Mouse (Mus musculus): ENCODE data around the gene Anp32a. TPM values are rescaled to one million over a fixed set of nuclear protein-coding genes. Genes with fewer than 3 reads are reported as not detected.
A peak's percentile ranks its signal among the peaks of the same experiment; 100 is the strongest.

The Anp32a gene
- polyA plus RNA-seq, 1 experiment from 2014 or later: 156 TPM

DNA sequence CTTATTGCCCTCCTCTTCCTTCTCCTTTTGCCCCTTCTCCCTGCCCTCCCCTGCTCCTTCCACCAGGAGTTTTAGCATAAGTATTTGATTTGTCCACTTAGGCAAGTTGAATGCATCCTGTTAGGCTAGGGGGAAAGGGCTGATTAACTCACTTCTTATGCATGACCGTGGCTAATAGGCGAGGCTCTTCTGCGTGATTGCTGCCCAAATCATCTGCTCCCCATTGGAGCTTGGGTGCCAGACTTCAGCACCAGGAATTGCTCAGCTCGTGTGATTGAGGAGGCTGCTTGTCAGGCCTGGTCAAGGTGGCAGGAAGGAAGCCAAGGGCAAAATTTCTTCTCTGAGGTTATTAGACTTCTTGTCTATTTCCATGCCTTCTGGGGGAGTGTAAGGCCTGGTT is 19.8 kb downstream of the Anp32a start:
- H3K9ac ChIP-seq: peak overlapping the region; percentile 8; the same call in 1 of the 2 replicates
- H3K9me3 ChIP-seq (replicated peaks): no peaks in the 10 kb centered on the region
- H3K27ac ChIP-seq (ENCODE audit: poor library complexity, severe bottlenecking): peak overlapping the region; percentile 45
- no peak for ATAC-seq (ENCODE audit: insufficient number of reproducible peaks, low FRiP score)
- no peak overlapping the region for H3K4me2 ChIP-seq
- H3K27me3 ChIP-seq (replicated peaks): no peaks in the 10 kb centered on the region
- H3K36me3 ChIP-seq: peaks cover 26% of the 10 kb centered on the region
- WGBS: 46% methylated on average over 4 of the region's 4 CpGs
- peaks cover 94% of the 10 kb centered on the region for H3K4me1 ChIP-seq (replicated peaks)
- H3K4me3 ChIP-seq: no peak overlapping the region

GRCm38 (mm10) chr9:62362835-62363385 is 21.8 kb downstream of the Anp32a start:
- Histone ChIP-seq H3K27ac (ENCODE audit: poor library complexity, severe bottlenecking) (peak overlapping the region; percentile 55), H3K4me1 (replicated peaks) (peaks cover 94% of the 10 kb centered on the region), H3K9me3 (replicated peaks) (no peaks in the 10 kb centered on the region), H3K36me3 (peaks cover 16% of the 10 kb centered on the region), H3K4me2 (peak overlapping the region; percentile 70), H3K27me3 (replicated peaks) (no peaks in the 10 kb centered on the region), H3K4me3 (peak overlapping the region; percentile 30; the same call in 1 of the 2 replicates), H3K9ac (peak overlapping the region; percentile 67; the same call in 1 of the 2 replicates)
- ATAC-seq (ENCODE audit: insufficient number of reproducible peaks, low FRiP score): no peak
- WGBS: 18% methylated on average over 11 of the region's 11 CpGs

DNA sequence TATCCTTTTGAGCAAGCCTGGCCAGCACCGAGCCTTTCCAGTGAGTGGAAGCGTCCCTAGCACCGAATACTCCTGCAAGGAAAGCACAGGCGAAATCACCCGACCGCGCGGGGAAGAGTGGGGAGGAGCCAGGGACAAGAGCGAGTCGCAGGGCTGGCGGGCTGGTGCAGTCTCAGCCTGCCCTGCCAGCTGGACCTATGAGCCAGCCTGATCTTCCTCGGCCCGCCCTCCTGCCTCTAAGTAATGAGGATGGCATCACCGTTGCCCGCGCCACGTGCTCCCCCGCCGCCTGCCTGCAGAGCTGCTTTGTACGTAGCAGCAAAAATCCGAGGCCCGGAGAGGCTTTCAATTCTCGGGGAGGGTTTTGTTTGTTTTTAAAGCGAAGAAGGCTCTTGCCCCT is 22.5 kb downstream of the Anp32a start:
- peak; percentile 76 for ATAC-seq (ENCODE audit: insufficient number of reproducible peaks, low FRiP score)
- WGBS: 3% methylated on average over 24 of the region's 24 CpGs
- H3K27me3 ChIP-seq (replicated peaks): no peaks in the 10 kb centered on the region

GRCm38 (mm10) chr9:62364216-62364615 is 23.1 kb downstream of the Anp32a start:
- Histone ChIP-seq H3K27ac (ENCODE audit: poor library complexity, severe bottlenecking) (0 out of 2 replicates have a peak overlapping the region, but pooled peaks have one; percentile 55), H3K4me3 (peak overlapping the region; percentile 30; the same call in 1 of the 2 replicates), H3K9me3 (replicated peaks) (no peaks in the 10 kb centered on the region), H3K4me2 (peak overlapping the region; percentile 70), H3K36me3 (peaks cover 7% of the 10 kb centered on the region; the same call in 1 of the 2 replicates), H3K27me3 (replicated peaks) (no peaks in the 10 kb centered on the region), H3K9ac (peak overlapping the region; percentile 67), H3K4me1 (replicated peaks) (peaks cover 100% of the 10 kb centered on the region)
- ATAC-seq (ENCODE audit: insufficient number of reproducible peaks, low FRiP score): no peak
- WGBS: 29% methylated on average over 6 of the region's 6 CpGs

More for the DNA sequence above, 22.5 kb downstream of the Anp32a start:
- peak overlapping the region; percentile 70 for H3K4me2 ChIP-seq
- H3K9ac ChIP-seq: peak overlapping the region; percentile 67
- H3K4me1 ChIP-seq (replicated peaks): peaks cover 99% of the 10 kb centered on the region
- peaks cover 12% of the 10 kb centered on the region for H3K36me3 ChIP-seq
- peak overlapping the region; percentile 30 for H3K4me3 ChIP-seq
- peak overlapping the region; percentile 55 for H3K27ac ChIP-seq (ENCODE audit: poor library complexity, severe bottlenecking)
- H3K9me3 ChIP-seq (replicated peaks): no peaks in the 10 kb centered on the region

DNA sequence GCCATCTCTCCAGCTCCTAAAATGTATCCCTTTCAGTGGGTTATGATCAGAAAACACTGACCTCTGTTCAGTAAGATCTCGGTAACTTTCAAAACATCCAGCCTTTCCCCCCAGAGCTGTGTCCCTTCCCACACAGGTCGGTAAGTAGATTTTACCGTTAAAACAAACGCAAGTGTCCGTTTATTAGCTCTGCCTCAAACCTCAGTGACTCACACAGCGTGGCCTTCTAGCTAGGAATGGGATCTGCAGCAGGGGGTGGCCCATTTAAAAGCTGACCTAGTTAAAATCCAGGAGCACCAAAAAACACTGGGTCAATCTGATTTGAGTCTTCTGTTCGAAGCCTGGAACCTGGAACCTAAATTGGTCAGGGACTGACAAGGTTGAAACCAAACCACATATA is 23.7 kb downstream of the Anp32a start:
- Histone ChIP-seq H3K4me3 (no peak overlapping the region), H3K9me3 (replicated peaks) (no peaks in the 10 kb centered on the region), H3K4me2 (no peak overlapping the region), H3K27me3 (replicated peaks) (no peaks in the 10 kb centered on the region), H3K9ac (no peak overlapping the region), H3K36me3 (peaks cover 2% of the 10 kb centered on the region; the same call in 1 of the 2 replicates), H3K4me1 (replicated peaks) (peaks cover 100% of the 10 kb centered on the region), H3K27ac (ENCODE audit: poor library complexity, severe bottlenecking) (no peak overlapping the region)
- 73% methylated on average over 7 of the region's 7 CpGs for WGBS
- no peak for ATAC-seq (ENCODE audit: insufficient number of reproducible peaks, low FRiP score)

DNA sequence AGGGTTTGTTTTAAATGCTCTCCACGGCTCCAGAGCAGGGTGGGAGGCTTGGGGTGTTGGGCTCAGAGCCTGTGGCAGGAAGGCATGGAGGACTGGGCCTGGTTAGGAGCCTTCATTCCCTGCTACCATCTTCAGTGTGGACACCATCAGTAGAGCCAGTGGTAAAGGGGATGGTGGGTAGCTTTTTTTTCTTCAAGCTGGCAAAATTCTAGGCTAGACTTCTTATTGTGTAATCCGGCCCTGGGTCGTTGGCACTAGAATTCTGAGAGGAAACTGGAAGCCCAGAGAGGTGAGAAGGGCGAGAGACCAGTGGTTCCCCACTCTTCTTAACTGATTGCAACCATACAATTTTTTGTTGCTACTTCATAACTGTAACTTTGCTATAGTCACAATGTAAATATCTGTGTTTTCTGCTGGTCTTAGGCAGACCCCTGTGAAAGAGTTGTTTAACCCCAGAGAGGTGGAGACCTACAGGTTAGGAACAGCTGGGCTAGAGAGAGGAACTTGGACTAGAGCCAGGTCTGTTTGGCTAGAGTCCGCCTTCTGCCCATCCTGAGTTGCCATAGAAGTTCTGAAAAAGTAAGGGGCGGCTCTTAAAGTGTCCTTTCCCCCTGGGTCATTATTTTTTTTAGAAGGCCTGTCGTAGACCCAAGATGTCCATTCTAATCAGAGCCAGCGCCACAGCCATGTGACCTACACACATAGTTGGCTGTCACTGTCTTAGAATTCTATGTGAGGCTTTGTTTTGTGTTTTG is 24.4 kb downstream of the Anp32a start:
- H3K4me1 ChIP-seq (replicated peaks): peaks cover 100% of the 10 kb centered on the region
- 68% methylated on average over 8 of the region's 8 CpGs for WGBS
- H3K27ac ChIP-seq (ENCODE audit: poor library complexity, severe bottlenecking): peak overlapping the region; percentile 67; the same call in 1 of the 2 replicates
- no peaks in the 10 kb centered on the region for H3K27me3 ChIP-seq (replicated peaks)
- H3K4me3 ChIP-seq: no peak overlapping the region
- H3K9ac ChIP-seq: no peak overlapping the region
- 0 out of 2 replicates have a peak overlapping the region, but pooled peaks have one; percentile 28 for H3K4me2 ChIP-seq
- ATAC-seq (ENCODE audit: insufficient number of reproducible peaks, low FRiP score): no peak
- H3K36me3 ChIP-seq: no peaks in the 10 kb centered on the region
- H3K9me3 ChIP-seq (replicated peaks): no peaks in the 10 kb centered on the region

- WGBS: 53% methylated on average over 23 of the region's 23 CpGs
- peak overlapping the region; percentile 81 for H3K27ac ChIP-seq (ENCODE audit: poor library complexity, severe bottlenecking)
- H3K27me3 ChIP-seq (replicated peaks): no peaks in the 10 kb centered on the region
- no peak for ATAC-seq (ENCODE audit: insufficient number of reproducible peaks, low FRiP score)
- peaks cover 93% of the 10 kb centered on the region for H3K4me1 ChIP-seq (replicated peaks)
- no peak overlapping the region for H3K4me3 ChIP-seq
- H3K36me3 ChIP-seq: peaks cover 5% of the 10 kb centered on the region; the same call in 1 of the 2 replicates
- no peaks in the 10 kb centered on the region for H3K9me3 ChIP-seq (replicated peaks)
- peak overlapping the region; percentile 58; the same call in 1 of the 2 replicates for H3K9ac ChIP-seq
- peak overlapping the region; percentile 28 for H3K4me2 ChIP-seq
These were observed 25.7 kb downstream of the Anp32a start for GRCm38 (mm10) chr9:62366478-62367458.

GRCm38 (mm10) chr9:62367510-62368071 is 26.5 kb downstream of the Anp32a start:
- Histone ChIP-seq H3K4me3 (no peak overlapping the region), H3K4me2 (peak overlapping the region; percentile 12; the same call in 1 of the 2 replicates), H3K9ac (peak overlapping the region; percentile 58), H3K27ac (ENCODE audit: poor library complexity, severe bottlenecking) (peak overlapping the region; percentile 81), H3K27me3 (replicated peaks) (no peaks in the 10 kb centered on the region), H3K9me3 (replicated peaks) (no peaks in the 10 kb centered on the region), H3K36me3 (peaks cover 14% of the 10 kb centered on the region), H3K4me1 (replicated peaks) (peaks cover 93% of the 10 kb centered on the region)
- WGBS: 34% methylated on average over 10 of the region's 10 CpGs
- no peak; the same call in 1 of the 2 replicates for ATAC-seq (ENCODE audit: insufficient number of reproducible peaks, low FRiP score)

- WGBS: 88% methylated on average over 6 of the region's 6 CpGs
- no peaks in the 10 kb centered on the region for H3K27me3 ChIP-seq (replicated peaks)
- H3K27ac ChIP-seq (ENCODE audit: poor library complexity, severe bottlenecking): peak overlapping the region; percentile 11
- H3K36me3 ChIP-seq: peaks cover 22% of the 10 kb centered on the region
- H3K4me2 ChIP-seq: peak overlapping the region; percentile 6; the same call in 1 of the 2 replicates
- H3K4me1 ChIP-seq (replicated peaks): peaks cover 93% of the 10 kb centered on the region
- ATAC-seq (ENCODE audit: insufficient number of reproducible peaks, low FRiP score): 0 out of 2 replicates have a peak, but pooled peaks have one; percentile 18
- no peak overlapping the region for H3K4me3 ChIP-seq
- no peaks in the 10 kb centered on the region for H3K9me3 ChIP-seq (replicated peaks)
- H3K9ac ChIP-seq: peak overlapping the region; percentile 5; the same call in 1 of the 2 replicates
These were observed 27.3 kb downstream of the Anp32a start for GRCm38 (mm10) chr9:62368256-62368905.

DNA sequence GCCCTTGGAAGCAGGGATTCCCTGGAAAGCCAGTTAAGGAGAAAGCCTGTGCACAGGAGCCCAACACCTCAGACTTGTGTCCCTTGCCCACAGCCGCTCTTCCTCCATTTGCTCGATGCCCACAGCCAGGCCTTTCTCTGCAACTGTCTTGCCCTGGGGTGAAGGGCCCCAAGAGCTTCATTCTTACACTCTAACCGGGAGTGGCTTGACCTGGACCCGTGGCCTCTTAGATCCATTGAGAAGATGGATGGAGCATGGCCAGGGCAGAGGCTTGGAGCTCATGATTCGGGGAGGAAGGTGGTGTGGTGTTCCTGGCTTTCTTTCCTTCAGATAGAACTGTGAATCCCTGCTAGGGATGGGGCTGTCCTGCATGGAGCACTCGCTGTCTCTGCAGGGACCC is 28.1 kb downstream of the Anp32a start:
- no peak overlapping the region for H3K9ac ChIP-seq
- H3K9me3 ChIP-seq (replicated peaks): no peaks in the 10 kb centered on the region
- H3K4me2 ChIP-seq: no peak overlapping the region
- no peak overlapping the region for H3K4me3 ChIP-seq
- peak overlapping the region; percentile 14; the same call in 1 of the 2 replicates for H3K27ac ChIP-seq (ENCODE audit: poor library complexity, severe bottlenecking)
- no peak for ATAC-seq (ENCODE audit: insufficient number of reproducible peaks, low FRiP score)
- H3K36me3 ChIP-seq: peaks cover 30% of the 10 kb centered on the region
- H3K27me3 ChIP-seq (replicated peaks): no peaks in the 10 kb centered on the region
- WGBS: 80% methylated on average over 6 of the region's 6 CpGs
- peaks cover 90% of the 10 kb centered on the region for H3K4me1 ChIP-seq (replicated peaks)

Data from heart, embryonic 12.5 days (tissue).